Mouse (Mus musculus) megakaryocyte, embryonic 14.5 days (primary cell): ENCODE results near the gene Car10. TPM values are rescaled to one million over a fixed set of nuclear protein-coding genes. Genes with fewer than 3 reads are reported as not detected.

Source experiments
- H3K27me3 ChIP-seq: replicated peaks from 2 replicates; pipeline ENCODE3; 2012; ENCODE audit warnings: inconsistent platforms
- H3K36me3 ChIP-seq: replicated peaks from 2 replicates; pipeline ENCODE3; 2012; ENCODE audit warnings: low read length, inconsistent platforms, mixed read lengths
- H3K4me1 ChIP-seq: 2 replicates; pipeline ENCODE4 v1.6.1; 2012; ENCODE audit warnings: inconsistent platforms
- H3K4me3 ChIP-seq: replicated peaks from 2 replicates; pipeline ENCODE3; 2012; ENCODE audit warnings: moderate library complexity, mild to moderate bottlenecking, inconsistent platforms
- H3K9me3 ChIP-seq: 2 replicates; pipeline ENCODE4 v1.6.1; 2012; ENCODE audit warnings: inconsistent platforms
- FLI1 ChIP-seq: IDR thresholded peaks from 2 replicates; pipeline ENCODE4 v1.6.1; 2012; ENCODE audit warnings: low read length, inconsistent platforms, mixed read lengths
- GATA1 ChIP-seq: IDR thresholded peaks from 3 replicates; pipeline ENCODE4 v1.6.1; 2012; ENCODE audit warnings: mixed read lengths, low read length, inconsistent platforms, borderline replicate concordance
- polyA plus RNA-seq: library from polyadenylated mRNA; stranded (reverse); fragments of >175 nt; gene quantifications from 2 replicates; pipeline ENCODE4 v1.2.3, GENCODE M21; 2012; ENCODE audit warnings: low replicate concordance; ENCODE audit not compliant: insufficient read depth

Gene Car10
- polyA plus RNA-seq, 1 experiment: not detected

DNA sequence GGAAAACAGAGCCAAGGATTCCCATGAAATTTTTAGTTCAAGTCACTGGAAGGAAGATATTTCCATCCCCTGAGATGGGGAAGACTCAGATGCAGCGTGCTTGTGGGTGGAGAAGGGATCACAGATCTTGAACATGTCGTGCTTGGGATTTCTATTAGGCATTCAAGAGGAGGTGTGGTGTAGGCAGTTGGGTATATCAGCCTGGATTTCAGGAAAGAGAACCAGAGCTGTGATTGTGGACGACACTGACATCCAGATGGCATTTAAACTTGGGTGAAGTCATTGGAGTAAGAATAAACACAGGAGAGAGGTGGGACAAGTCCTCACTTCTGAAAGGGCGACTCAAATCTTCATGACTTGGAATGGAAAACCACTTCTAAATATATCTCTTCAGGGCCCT, 490.0 kb downstream of the Car10 start:
- no peaks in the 10 kb centered on the region for H3K36me3 ChIP-seq
- no peaks in the 10 kb centered on the region for H3K27me3 ChIP-seq
- H3K4me3 ChIP-seq: no peak overlapping the region
- TF ChIP-seq FLI1: no peak
- TF ChIP-seq GATA1: no peak
- 0 out of 2 replicates have a peak, but pooled peaks cover 5% of the 10 kb centered on the region for H3K9me3 ChIP-seq
- H3K4me1 ChIP-seq: no peaks in the 10 kb centered on the region

DNA sequence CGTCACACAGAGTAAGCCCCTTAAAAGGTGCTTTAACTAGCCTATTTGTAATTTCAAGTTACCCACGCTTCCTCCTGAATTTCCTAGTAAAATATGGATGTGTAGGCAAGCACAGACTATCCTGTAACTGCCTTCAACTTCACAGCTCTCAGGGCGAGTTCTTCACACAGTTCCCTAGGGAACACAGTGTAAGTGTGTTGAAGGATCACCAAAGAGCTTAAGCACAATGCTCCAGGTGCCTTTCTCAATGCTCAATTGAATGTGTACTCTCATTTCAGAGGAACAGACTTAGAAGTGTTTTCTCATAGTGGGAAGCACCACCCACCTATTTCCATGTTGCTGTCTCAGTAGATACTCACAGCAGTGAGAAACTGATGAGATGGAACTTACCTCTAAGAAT, 492.8 kb downstream of the Car10 start:
- Histone ChIP-seq H3K4me1 (no peaks in the 10 kb centered on the region), H3K4me3 (no peak overlapping the region), H3K36me3 (no peaks in the 10 kb centered on the region), H3K27me3 (no peaks in the 10 kb centered on the region), H3K9me3 (0 out of 2 replicates have a peak, but pooled peaks cover 5% of the 10 kb centered on the region)
- TF ChIP-seq FLI1 (no peak), GATA1 (no peak)

DNA sequence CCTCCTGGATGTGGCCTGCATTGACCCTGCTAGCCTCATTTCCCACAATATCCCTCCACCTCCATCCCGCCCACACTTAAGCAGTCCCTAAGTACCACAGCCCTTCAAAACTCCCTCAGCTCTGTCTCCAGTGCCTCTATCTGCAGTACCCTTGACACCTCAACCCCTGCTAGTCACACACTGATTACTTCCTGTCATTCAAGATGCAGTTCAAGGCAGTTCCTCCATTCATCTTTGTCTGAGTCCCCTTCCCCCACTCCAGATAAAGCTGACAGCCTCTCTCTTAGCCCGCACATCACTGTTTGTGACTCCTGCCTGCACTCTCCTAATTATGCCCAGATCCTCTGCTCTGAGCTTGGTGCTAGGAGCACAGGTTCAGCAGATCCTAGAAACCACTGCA, 496.2 kb downstream of the Car10 start:
- TF ChIP-seq FLI1 (no peak), GATA1 (no peak)
- H3K4me1 ChIP-seq: no peaks in the 10 kb centered on the region
- H3K27me3 ChIP-seq: no peaks in the 10 kb centered on the region
- H3K36me3 ChIP-seq: no peaks in the 10 kb centered on the region
- H3K9me3 ChIP-seq: 0 out of 2 replicates have a peak, but pooled peaks cover 5% of the 10 kb centered on the region
- H3K4me3 ChIP-seq: no peak overlapping the region

- Histone ChIP-seq H3K36me3 (no peaks in the 10 kb centered on the region), H3K27me3 (no peaks in the 10 kb centered on the region), H3K9me3 (no peaks in the 10 kb centered on the region), H3K4me3 (no peak overlapping the region), H3K4me1 (no peaks in the 10 kb centered on the region)
- TF ChIP-seq GATA1 (no peak), FLI1 (no peak)
Observed at GRCm38 (mm10) chr11:93598175-93598574, 500.3 kb downstream of the Car10 start.

- no peak for TF ChIP-seq GATA1
- no peak for TF ChIP-seq FLI1
- Histone ChIP-seq H3K4me1 (no peaks in the 10 kb centered on the region), H3K9me3 (no peaks in the 10 kb centered on the region), H3K27me3 (no peaks in the 10 kb centered on the region), H3K36me3 (no peaks in the 10 kb centered on the region), H3K4me3 (no peak overlapping the region)
Observed at GRCm38 (mm10) chr11:93599755-93600154, 501.9 kb downstream of the Car10 start.

- H3K27me3 ChIP-seq: no peaks in the 10 kb centered on the region
- TF ChIP-seq FLI1: no peak
- no peaks in the 10 kb centered on the region for H3K4me1 ChIP-seq
- H3K4me3 ChIP-seq: no peak overlapping the region
- no peaks in the 10 kb centered on the region for H3K9me3 ChIP-seq
- no peaks in the 10 kb centered on the region for H3K36me3 ChIP-seq
Observed at GRCm38 (mm10) chr11:93603575-93603974, 505.7 kb downstream of the Car10 start.

DNA sequence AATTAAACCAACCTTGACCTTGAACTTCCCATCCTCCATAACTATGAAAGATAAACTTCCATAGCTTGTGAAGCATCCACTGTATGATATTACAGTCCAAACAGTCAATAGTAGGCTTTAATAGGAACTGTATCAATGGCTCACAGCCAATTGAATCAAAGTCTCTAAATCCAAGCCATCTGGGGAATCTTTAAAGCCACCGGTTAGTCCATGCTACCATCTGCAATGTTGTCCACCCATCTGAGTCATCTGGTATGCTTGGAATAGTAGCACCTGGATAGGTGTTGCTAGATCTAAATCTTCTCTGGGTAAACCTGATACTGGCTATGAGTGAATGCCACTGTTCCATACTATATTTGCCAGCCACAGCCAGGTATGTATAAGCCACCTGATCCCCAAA, 509.3 kb downstream of the Car10 start:
- Histone ChIP-seq H3K4me3 (no peak overlapping the region), H3K9me3 (0 out of 2 replicates have a peak, but pooled peaks cover 2% of the 10 kb centered on the region), H3K4me1 (no peaks in the 10 kb centered on the region), H3K36me3 (no peaks in the 10 kb centered on the region), H3K27me3 (no peaks in the 10 kb centered on the region)
- TF ChIP-seq FLI1 (no peak), GATA1 (no peak)

DNA sequence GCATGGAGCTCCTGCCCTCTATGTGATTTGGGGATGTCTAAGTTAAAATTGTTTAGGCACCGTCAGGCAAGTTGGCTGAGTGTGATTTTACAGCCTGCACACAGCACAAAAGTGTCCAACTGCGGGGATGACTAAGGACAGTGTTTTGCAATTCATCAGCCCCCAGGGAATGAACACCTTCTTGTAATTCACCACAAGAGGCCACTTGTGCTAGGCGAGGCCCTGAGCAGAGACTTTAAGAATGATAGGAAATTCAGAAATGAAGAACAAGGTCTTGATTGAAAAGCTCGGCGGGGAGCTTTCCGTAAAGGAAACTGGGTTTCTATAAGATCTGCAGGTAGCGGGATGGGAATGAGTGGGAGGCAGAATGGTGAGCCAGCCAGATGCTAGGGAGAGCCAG, 510.9 kb downstream of the Car10 start:
- H3K4me1 ChIP-seq: no peaks in the 10 kb centered on the region

DNA sequence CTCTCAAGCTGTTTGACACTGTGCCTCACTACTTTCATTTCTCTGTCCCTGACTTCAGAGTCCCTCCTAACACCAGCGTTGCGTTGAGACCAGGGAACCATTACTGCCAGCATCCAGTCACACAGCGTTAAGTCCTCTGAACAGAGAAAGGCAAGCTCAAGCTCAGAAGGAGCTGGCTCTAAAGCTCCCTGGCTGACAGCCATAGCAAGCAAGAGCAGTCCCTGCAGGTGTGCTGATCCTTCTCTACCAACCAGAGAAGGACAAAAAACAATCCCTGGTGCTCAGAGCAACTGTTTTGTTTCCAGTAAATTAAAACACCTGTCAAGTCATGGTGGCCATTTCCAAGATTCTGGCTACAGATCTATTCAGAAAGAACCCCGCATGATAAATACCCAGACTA, 514.2 kb downstream of the Car10 start:
- Histone ChIP-seq H3K4me1 (no peaks in the 10 kb centered on the region), H3K36me3 (no peaks in the 10 kb centered on the region), H3K4me3 (no peak overlapping the region), H3K9me3 (peaks cover 6% of the 10 kb centered on the region; the same call in 1 of the 2 replicates), H3K27me3 (no peaks in the 10 kb centered on the region)
- TF ChIP-seq GATA1 (no peak), FLI1 (no peak)

More for the DNA sequence above, 510.9 kb downstream of the Car10 start:
- no peaks in the 10 kb centered on the region for H3K36me3 ChIP-seq
- H3K27me3 ChIP-seq: no peaks in the 10 kb centered on the region
- no peak overlapping the region for H3K4me3 ChIP-seq
- H3K9me3 ChIP-seq: 0 out of 2 replicates have a peak, but pooled peaks cover 2% of the 10 kb centered on the region
- TF ChIP-seq GATA1: no peak
- no peak for TF ChIP-seq FLI1

DNA sequence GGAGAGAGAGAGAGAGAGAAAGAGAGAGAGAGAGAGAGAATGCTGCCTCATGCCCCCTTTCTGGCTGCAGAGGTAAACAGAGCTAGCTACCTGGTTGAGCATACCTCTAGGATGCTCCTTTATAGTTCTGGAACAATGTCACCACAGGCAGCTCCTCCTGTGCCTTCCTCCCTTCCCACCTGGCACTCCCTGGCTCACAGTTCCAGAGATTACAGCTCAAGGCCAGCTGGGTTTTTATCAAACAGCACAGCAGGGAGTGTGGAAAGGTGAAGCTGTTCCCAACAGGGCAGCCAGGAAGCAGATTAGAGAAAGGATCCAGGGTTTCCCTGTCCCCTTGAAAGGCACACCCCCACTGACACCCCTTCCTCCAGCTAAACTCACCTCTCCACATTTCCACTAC, 517.0 kb downstream of the Car10 start:
- Histone ChIP-seq H3K4me1 (no peaks in the 10 kb centered on the region), H3K36me3 (no peaks in the 10 kb centered on the region), H3K9me3 (peaks cover 9% of the 10 kb centered on the region; the same call in 1 of the 2 replicates), H3K27me3 (no peaks in the 10 kb centered on the region), H3K4me3 (no peak overlapping the region)
- TF ChIP-seq FLI1: no peak
- no peak for TF ChIP-seq GATA1

- no peaks in the 10 kb centered on the region for H3K36me3 ChIP-seq
- H3K4me1 ChIP-seq: no peaks in the 10 kb centered on the region
- no peaks in the 10 kb centered on the region for H3K9me3 ChIP-seq
- H3K27me3 ChIP-seq: no peaks in the 10 kb centered on the region
- no peak overlapping the region for H3K4me3 ChIP-seq
- TF ChIP-seq GATA1 (no peak), FLI1 (no peak)
Observed at GRCm38 (mm10) chr11:93623605-93624004, 525.8 kb downstream of the Car10 start.
